Mouse (Mus musculus): ENCODE results near the gene Klhl5. TPM values are rescaled to one million over a fixed set of nuclear protein-coding genes. Genes with fewer than 3 reads are reported as not detected.
"Not testable (repeated sequence)": the region's sequence is repeated elsewhere in the genome, so short reads cannot be mapped to it uniquely, and the experiment has no call there.

Gene Klhl5
- polyA plus RNA-seq, 1 experiment = 55.7 TPM

GRCm38 (mm10) chr5:65096082-65096481, 11.3 kb upstream of the Klhl5 start:
- no peak for DNase-seq (ENCODE audit: extremely low spot score in 1 of 2, low spot score in 1 of 2)

GRCm38 (mm10) chr5:65096805-65097204, 10.5 kb upstream of the Klhl5 start:
- no peak for DNase-seq (ENCODE audit: extremely low spot score in 1 of 2, low spot score in 1 of 2)

- DNase-seq (ENCODE audit: extremely low spot score in 1 of 2, low spot score in 1 of 2) = no peak
These were observed 9.9 kb upstream of the Klhl5 start for GRCm38 (mm10) chr5:65097457-65097856.

- DNase-seq (ENCODE audit: extremely low spot score in 1 of 2, low spot score in 1 of 2) = no peak
These were observed 7.3 kb upstream of the Klhl5 start for GRCm38 (mm10) chr5:65100002-65100401.

- DNase-seq (ENCODE audit: extremely low spot score in 1 of 2, low spot score in 1 of 2) = no peak
These were observed 6.1 kb upstream of the Klhl5 start for GRCm38 (mm10) chr5:65101209-65101608.

GRCm38 (mm10) chr5:65101621-65102020, 5.7 kb upstream of the Klhl5 start:
- DNase-seq (ENCODE audit: extremely low spot score in 1 of 2, low spot score in 1 of 2) = no peak

GRCm38 (mm10) chr5:65102026-65102640, 5.2 kb upstream of the Klhl5 start:
- DNase-seq (ENCODE audit: extremely low spot score in 1 of 2, low spot score in 1 of 2) = no peak

GRCm38 (mm10) chr5:65102641-65103042, 4.7 kb upstream of the Klhl5 start:
- DNase-seq (ENCODE audit: extremely low spot score in 1 of 2, low spot score in 1 of 2) = no peak

GRCm38 (mm10) chr5:65107773-65108432, 564 bp downstream of the Klhl5 start:
- no peak for DNase-seq (ENCODE audit: extremely low spot score in 1 of 2, low spot score in 1 of 2)

GRCm38 (mm10) chr5:65112225-65112624, 4.9 kb downstream of the Klhl5 start:
- not testable (repeated sequence) for DNase-seq (ENCODE audit: extremely low spot score in 1 of 2, low spot score in 1 of 2)

- no peak for DNase-seq (ENCODE audit: extremely low spot score in 1 of 2, low spot score in 1 of 2)
These were observed 6.0 kb downstream of the Klhl5 start for GRCm38 (mm10) chr5:65113323-65113722.

GRCm38 (mm10) chr5:65116789-65117188, 9.4 kb downstream of the Klhl5 start:
- no peak for DNase-seq (ENCODE audit: extremely low spot score in 1 of 2, low spot score in 1 of 2)

GRCm38 (mm10) chr5:65119495-65119894, 12.2 kb downstream of the Klhl5 start:
- DNase-seq (ENCODE audit: extremely low spot score in 1 of 2, low spot score in 1 of 2) = no peak

GRCm38 (mm10) chr5:65119918-65120317, 12.6 kb downstream of the Klhl5 start:
- no peak for DNase-seq (ENCODE audit: extremely low spot score in 1 of 2, low spot score in 1 of 2)

GRCm38 (mm10) chr5:65122616-65123015, 15.3 kb downstream of the Klhl5 start:
- no peak for DNase-seq (ENCODE audit: extremely low spot score in 1 of 2, low spot score in 1 of 2)

GRCm38 (mm10) chr5:65126137-65126536, 18.8 kb downstream of the Klhl5 start:
- no peak for DNase-seq (ENCODE audit: extremely low spot score in 1 of 2, low spot score in 1 of 2)

GRCm38 (mm10) chr5:65128481-65128880, 21.1 kb downstream of the Klhl5 start:
- no peak for DNase-seq (ENCODE audit: extremely low spot score in 1 of 2, low spot score in 1 of 2)

GRCm38 (mm10) chr5:65130528-65131210, 23.3 kb downstream of the Klhl5 start:
- DNase-seq (ENCODE audit: extremely low spot score in 1 of 2, low spot score in 1 of 2) = peak; percentile 12 to 50

- peak in 1 of 2 experiments; percentile 41 for DNase-seq (ENCODE audit: extremely low spot score in 1 of 2, low spot score in 1 of 2)
These were observed 24.0 kb downstream of the Klhl5 start for GRCm38 (mm10) chr5:65131211-65131879.

- no peak for DNase-seq (ENCODE audit: extremely low spot score in 1 of 2, low spot score in 1 of 2)
These were observed 28.8 kb downstream of the Klhl5 start for GRCm38 (mm10) chr5:65136159-65136558.

- DNase-seq (ENCODE audit: extremely low spot score in 1 of 2, low spot score in 1 of 2) = no peak
These were observed 29.7 kb downstream of the Klhl5 start for GRCm38 (mm10) chr5:65137073-65137472.

Data from frontal cortex, adult 2 months (tissue).